Mouse (Mus musculus) megakaryocyte, embryonic 14.5 days (primary cell): ENCODE measurements at regions not wholly inside any gene's neighbourhood (a gene's known extent, or its start where the extent isn't known, plus 50 kb on each side); places are given as distances from the start of the nearest gene placed in this dataset.

Experiments
- FLI1 ChIP-seq: IDR thresholded peaks from 2 replicates; pipeline ENCODE4 v1.6.1; 2012; ENCODE audit warnings: low read length, inconsistent platforms, mixed read lengths
- GATA1 ChIP-seq: IDR thresholded peaks from 3 replicates; pipeline ENCODE4 v1.6.1; 2012; ENCODE audit warnings: mixed read lengths, low read length, inconsistent platforms, borderline replicate concordance

DNA sequence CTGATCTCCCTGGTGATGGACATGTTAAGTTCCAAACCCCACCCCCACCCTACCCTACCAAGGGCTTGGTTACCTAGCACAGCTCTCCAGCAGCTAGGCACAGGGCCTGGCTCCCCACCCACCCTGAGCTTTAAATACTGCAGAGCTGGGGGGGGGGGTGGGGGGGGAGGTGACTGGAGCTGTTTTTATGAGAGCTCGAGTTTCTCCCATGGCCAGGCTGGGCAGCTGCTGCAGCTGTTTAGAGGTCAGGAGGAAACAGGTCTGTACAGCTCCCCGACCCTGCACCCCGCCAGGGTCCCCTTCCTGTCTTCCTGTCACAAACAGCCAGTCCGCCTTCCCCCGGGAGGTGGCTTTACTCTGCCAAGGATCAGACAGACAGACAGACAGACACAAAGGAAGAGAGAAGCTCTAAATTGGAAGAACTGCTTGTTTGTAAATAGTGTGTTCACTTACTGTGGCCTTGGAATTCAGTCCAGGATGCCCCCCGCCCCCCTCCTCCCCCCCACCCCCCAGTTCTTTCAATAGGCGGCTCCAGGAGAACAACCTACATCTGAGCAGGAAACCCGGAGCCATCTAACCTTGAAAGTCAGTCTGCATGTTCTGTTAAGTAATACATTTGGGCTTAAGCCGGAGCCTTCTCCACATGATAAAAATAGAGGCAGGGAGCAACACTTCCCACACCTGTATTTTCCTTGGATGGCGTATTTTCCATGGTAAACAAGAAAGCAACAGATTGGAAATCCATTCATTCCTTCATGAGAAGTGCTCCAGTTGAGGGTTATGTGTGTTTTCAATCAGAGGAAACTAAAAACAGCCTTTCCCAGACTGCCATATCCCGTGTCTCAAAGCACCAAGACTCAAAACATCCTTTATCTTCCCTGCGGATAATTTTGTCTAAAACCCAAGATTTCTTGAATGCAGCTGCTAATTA is 67.8 kb upstream of the Hes1 start:
- TF ChIP-seq GATA1 (no peak), FLI1 (no peak)
